Comparison of ENCODE assay signal across 8 mouse cellular contexts in the genomic region with DNA sequence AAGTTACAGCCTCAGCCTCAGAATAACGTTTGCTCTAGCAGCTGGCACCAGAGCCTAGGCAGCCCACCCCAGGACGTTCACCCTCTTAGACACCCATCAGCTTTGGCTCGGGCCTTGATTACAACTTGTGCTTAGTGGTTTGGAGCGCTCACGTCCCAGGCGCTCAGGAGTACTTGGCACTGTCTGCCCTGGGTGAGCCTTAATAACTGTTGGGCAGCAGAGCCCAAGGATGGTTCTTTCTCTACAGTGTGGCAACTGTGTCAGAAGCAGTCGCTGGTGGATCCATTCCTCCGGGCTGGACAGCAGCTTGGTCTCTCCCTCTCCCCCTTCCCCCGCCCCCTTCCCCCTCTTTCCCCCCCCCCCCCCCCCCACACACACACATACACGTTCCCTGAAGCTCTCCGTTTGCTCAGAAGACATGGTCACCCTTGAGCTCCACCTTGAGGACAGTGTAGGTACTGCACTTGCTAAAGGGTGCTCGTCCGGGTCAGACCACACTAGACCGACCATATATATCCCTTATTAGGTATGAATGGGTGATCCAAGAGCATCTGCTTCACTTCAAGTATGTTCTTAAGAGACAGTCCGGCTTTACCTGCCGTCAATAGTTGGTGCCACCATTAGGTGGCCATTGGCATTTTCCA. TPM values are rescaled to one million over a fixed set of nuclear protein-coding genes. Genes with fewer than 3 reads are reported as not detected.
A peak's percentile ranks its signal among the peaks of the same experiment; 100 is the strongest.
DNase-seq lines count a peak whose midpoint lies in the region; ATAC-seq lines count a peak whose summit lies in the region.

No protein-coding gene starts in this region.

- no peak overlapping the region for H3K9ac ChIP-seq in midbrain, embryonic 12.5 days (replicated peaks)
- H3K9ac ChIP-seq in midbrain, embryonic 13.5 days (replicated peaks), result no peak overlapping the region
- no peak overlapping the region for H3K9ac ChIP-seq in intestine, embryonic 15.5 days
- H3K9ac ChIP-seq in stomach, embryonic 14.5 days (replicated peaks; ENCODE audit: low read depth, low read length), result no peak overlapping the region

- no peak overlapping the region for H3K27ac ChIP-seq in midbrain, embryonic 12.5 days (replicated peaks)
- no peak overlapping the region for H3K27ac ChIP-seq in midbrain, embryonic 13.5 days
- H3K27ac ChIP-seq in intestine, embryonic 15.5 days, result no peak overlapping the region
- H3K27ac ChIP-seq in stomach, embryonic 14.5 days (ENCODE audit: low read length), result no peak overlapping the region

- no peaks in the 10 kb centered on the region for H3K4me1 ChIP-seq in midbrain, embryonic 12.5 days
- no peaks in the 10 kb centered on the region for H3K4me1 ChIP-seq in midbrain, embryonic 13.5 days (replicated peaks)
- H3K4me1 ChIP-seq in intestine, embryonic 15.5 days (replicated peaks), result no peaks in the 10 kb centered on the region
- no peaks in the 10 kb centered on the region for H3K4me1 ChIP-seq in stomach, embryonic 14.5 days (ENCODE audit: control insufficient read depth, insufficient read depth, low read length)

- H3K9me3 ChIP-seq in midbrain, embryonic 12.5 days, result no peaks in the 10 kb centered on the region
- no peaks in the 10 kb centered on the region for H3K9me3 ChIP-seq in midbrain, embryonic 13.5 days
- no peaks in the 10 kb centered on the region for H3K9me3 ChIP-seq in intestine, embryonic 15.5 days
- H3K9me3 ChIP-seq in stomach, embryonic 14.5 days (ENCODE audit: control insufficient read depth, low read depth, low read length), result no peaks in the 10 kb centered on the region

- H3K4me3 ChIP-seq in midbrain, embryonic 12.5 days, result no peak overlapping the region
- no peak overlapping the region for H3K4me3 ChIP-seq in midbrain, embryonic 13.5 days (replicated peaks)
- H3K4me3 ChIP-seq in intestine, embryonic 15.5 days (replicated peaks), result no peak overlapping the region
- H3K4me3 ChIP-seq in stomach, embryonic 14.5 days (ENCODE audit: low read depth, low read length), result no peak overlapping the region

- H3K4me2 ChIP-seq in midbrain, embryonic 12.5 days (replicated peaks), result no peak overlapping the region
- H3K4me2 ChIP-seq in midbrain, embryonic 13.5 days (replicated peaks), result no peak overlapping the region
- no peak overlapping the region for H3K4me2 ChIP-seq in intestine, embryonic 15.5 days (replicated peaks)
- no peak overlapping the region for H3K4me2 ChIP-seq in stomach, embryonic 14.5 days (replicated peaks; ENCODE audit: low read depth, low read length)

- no peaks in the 10 kb centered on the region for H3K27me3 ChIP-seq in midbrain, embryonic 12.5 days
- H3K27me3 ChIP-seq in midbrain, embryonic 13.5 days, result no peaks in the 10 kb centered on the region
- no peaks in the 10 kb centered on the region for H3K27me3 ChIP-seq in intestine, embryonic 15.5 days (replicated peaks)
- H3K27me3 ChIP-seq in stomach, embryonic 14.5 days (ENCODE audit: control insufficient read depth, insufficient read depth, low read length), result no peaks in the 10 kb centered on the region

- 33% methylated on average over 13 of the region's 16 CpGs for WGBS in midbrain, embryonic 12.5 days
- 33% methylated on average over 14 of the region's 16 CpGs for WGBS in midbrain, embryonic 13.5 days
- WGBS in intestine, embryonic 15.5 days, result 34% methylated on average over 14 of the region's 16 CpGs
- WGBS in stomach, embryonic 14.5 days, result 26% methylated on average over 16 of the region's 16 CpGs

- intact Hi-C loops in left cerebral cortex, postnatal 36 days (cut with DNase I), result loop anchor here (2.0 kb wide), 1 partner anchor 49 kb away; no protein-coding TSS in a partner anchor

- DNase-seq in cerebellum, adult 8-10 months, result peak; percentile 51
- peak; percentile 57 for DNase-seq in frontal cortex, postnatal 25 days (ENCODE audit: low spot score in 2 of 2)
- DNase-seq in left cerebral cortex, postnatal 36 days (ENCODE audit: low spot score in 2 of 2), result peak; percentile 22 to 58

- no peaks in the 10 kb centered on the region for H3K36me3 ChIP-seq in midbrain, embryonic 12.5 days
- peaks cover 8% of the 10 kb centered on the region for H3K36me3 ChIP-seq in midbrain, embryonic 13.5 days
- no peaks in the 10 kb centered on the region for H3K36me3 ChIP-seq in intestine, embryonic 15.5 days
- H3K36me3 ChIP-seq in stomach, embryonic 14.5 days (ENCODE audit: control insufficient read depth, insufficient read depth, low read length), result no peaks in the 10 kb centered on the region

- peak; percentile 63 for ATAC-seq in midbrain, embryonic 12.5 days (ENCODE audit: low FRiP score, low read depth)
- ATAC-seq in midbrain, embryonic 13.5 days, result no peak
- ATAC-seq in intestine, embryonic 15.5 days, result peak; percentile 43
- peak; percentile 70 for ATAC-seq in monocyte, adult 5-6 weeks (replicated peaks; ENCODE audit: insufficient number of reproducible peaks, low FRiP score, low TSS enrichment, poor library complexity, severe bottlenecking)
- peak; percentile 37; the same call in 1 of the 2 replicates for ATAC-seq in stomach, embryonic 14.5 days (ENCODE audit: insufficient number of reproducible peaks, insufficient read depth, low FRiP score, low read depth)

RNA-seq across cellular contexts. Expression of gene Srgn, which starts 22.4 kb away (rescaled TPM):
- polyA plus RNA-seq in midbrain, embryonic 12.5 days (2016; fragmentation: Nextera tagmentation; extraction: Ambion mirVana), result 6.1 and 6.6 TPM in 2 replicates
- 7.3 and 8.7 TPM in 2 replicates for polyA plus RNA-seq in midbrain, embryonic 13.5 days (2015; fragmentation: Nextera tagmentation; extraction: Ambion mirVana)
- 11.6 and 15.4 TPM in 2 replicates for polyA plus RNA-seq in intestine, embryonic 15.5 days (2015; fragmentation: Nextera tagmentation; extraction: Ambion mirVana)
- total RNA-seq in left cerebral cortex, postnatal 36 days (2021), result 1 to 10 TPM; 7.7 to 8.9 TPM
- 1,192 to 2,405 TPM (median 1,864 TPM) in 3 replicates for total RNA-seq in monocyte, adult 5-6 weeks (2017)
- polyA plus RNA-seq in stomach, embryonic 14.5 days (2014; fragmentation: Nextera tagmentation; extraction: Ambion mirVana), result 8.3 and 8.7 TPM in 2 replicates

RNA-seq across cellular contexts. Expression of gene Kif1bp, which starts 28.6 kb away (rescaled TPM):
- polyA plus RNA-seq in midbrain, embryonic 12.5 days (2016; fragmentation: Nextera tagmentation; extraction: Ambion mirVana), result 66.3 and 73.1 TPM in 2 replicates
- 62.1 and 69.1 TPM in 2 replicates for polyA plus RNA-seq in midbrain, embryonic 13.5 days (2015; fragmentation: Nextera tagmentation; extraction: Ambion mirVana)
- 29.7 and 30.2 TPM in 2 replicates for polyA plus RNA-seq in intestine, embryonic 15.5 days (2015; fragmentation: Nextera tagmentation; extraction: Ambion mirVana)
- 100 to 1,000 TPM; 178 to 198 TPM for total RNA-seq in left cerebral cortex, postnatal 36 days (2021)
- 8.9 to 19.4 TPM (median 13.1 TPM) in 3 replicates for total RNA-seq in monocyte, adult 5-6 weeks (2017)
- polyA plus RNA-seq in stomach, embryonic 14.5 days (2014; fragmentation: Nextera tagmentation; extraction: Ambion mirVana), result 38.7 and 41.6 TPM in 2 replicates

RNA-seq across cellular contexts. Expression of gene Ddx21, which starts 52.4 kb away (rescaled TPM):
- polyA plus RNA-seq in midbrain, embryonic 12.5 days (2016; fragmentation: Nextera tagmentation; extraction: Ambion mirVana), result 27.4 and 29.2 TPM in 2 replicates
- 18.2 and 20.0 TPM in 2 replicates for polyA plus RNA-seq in midbrain, embryonic 13.5 days (2015; fragmentation: Nextera tagmentation; extraction: Ambion mirVana)
- polyA plus RNA-seq in intestine, embryonic 15.5 days (2015; fragmentation: Nextera tagmentation; extraction: Ambion mirVana), result 21.6 and 22.1 TPM in 2 replicates
- 10 to 100 TPM; 17.9 to 21.1 TPM for total RNA-seq in left cerebral cortex, postnatal 36 days (2021)
- 120 to 158 TPM (median 138 TPM) in 3 replicates for total RNA-seq in monocyte, adult 5-6 weeks (2017)
- polyA plus RNA-seq in stomach, embryonic 14.5 days (2014; fragmentation: Nextera tagmentation; extraction: Ambion mirVana), result 27.0 and 28.3 TPM in 2 replicates
